Mouse (Mus musculus) kidney, embryonic 16.5 days (tissue): ENCODE data around the gene Impdh1. TPM values are rescaled to one million over a fixed set of nuclear protein-coding genes. Genes with fewer than 3 reads are reported as not detected.
"Not testable (repeated sequence)": the region's sequence is repeated elsewhere in the genome, so short reads cannot be mapped to it uniquely, and the experiment has no call there.

Experiments used
- ATAC-seq: fragments of 200-750 bp; cut with Nextera tagmentation; 2 replicates; pipeline ENCODE4 v1.8.0; 2017; ENCODE audit warnings: moderate TSS enrichment; ENCODE audit not compliant: low FRiP score, low TSS enrichment
- H3K27ac ChIP-seq: fragments of 300-500 bp; sonication (generic); 2 replicates; pipeline ENCODE4 v1.5.1; 2014; ENCODE audit warnings: low read length
- H3K27me3 ChIP-seq: fragments of 300-500 bp; sonication (generic); 2 replicates; pipeline ENCODE4 v1.6.1; 2014; ENCODE audit warnings: low read length, control low read depth, mixed read lengths; ENCODE audit not compliant: insufficient read depth
- H3K36me3 ChIP-seq: fragments of 300-500 bp; sonication (generic); 2 replicates; pipeline ENCODE4 v1.6.1; 2014; ENCODE audit warnings: low read length, control low read depth, mixed read lengths; ENCODE audit not compliant: insufficient read depth
- H3K4me1 ChIP-seq: fragments of 300-500 bp; sonication (generic); 2 replicates; pipeline ENCODE4 v1.6.1; 2014; ENCODE audit warnings: low read length, control low read depth, mixed read lengths; ENCODE audit not compliant: insufficient read depth
- H3K4me2 ChIP-seq: fragments of 300-500 bp; sonication (generic); replicated peaks from 2 replicates; pipeline ENCODE4 v1.6.1; 2014; ENCODE audit warnings: low read depth, low read length
- H3K4me3 ChIP-seq: fragments of 300-500 bp; sonication (generic); 2 replicates; pipeline ENCODE4 v1.5.1; 2014; ENCODE audit warnings: mild to moderate bottlenecking, low read length
- H3K9ac ChIP-seq: fragments of 300-500 bp; sonication (generic); replicated peaks from 2 replicates; pipeline ENCODE4 v1.6.1; 2014; ENCODE audit warnings: low read length
- H3K9me3 ChIP-seq: fragments of 300-500 bp; sonication (generic); 2 replicates; pipeline ENCODE4 v1.6.1; 2016; ENCODE audit warnings: low read length, control low read depth
- WGBS: fragments of 180-500 bp; shearing (Covaris S2); extraction: QIAGEN DNeasy Blood & Tissue Kit; methylation state at CpG from one replicate; pipeline ENCODE4 v1.1.7; 2014; 5-methylcytosine and 5-hydroxymethylcytosine counted together
- polyA plus RNA-seq: library from polyadenylated mRNA; unstranded; fragments of >200 nt; fragmentation: Nextera tagmentation; extraction: Ambion mirVana; gene quantifications from 2 replicates; pipeline ENCODE4 v1.2.1, GENCODE M21; 2015

Impdh1 gene
- polyA plus RNA-seq, 1 experiment from 2014 or later: 49.1 TPM

DNA sequence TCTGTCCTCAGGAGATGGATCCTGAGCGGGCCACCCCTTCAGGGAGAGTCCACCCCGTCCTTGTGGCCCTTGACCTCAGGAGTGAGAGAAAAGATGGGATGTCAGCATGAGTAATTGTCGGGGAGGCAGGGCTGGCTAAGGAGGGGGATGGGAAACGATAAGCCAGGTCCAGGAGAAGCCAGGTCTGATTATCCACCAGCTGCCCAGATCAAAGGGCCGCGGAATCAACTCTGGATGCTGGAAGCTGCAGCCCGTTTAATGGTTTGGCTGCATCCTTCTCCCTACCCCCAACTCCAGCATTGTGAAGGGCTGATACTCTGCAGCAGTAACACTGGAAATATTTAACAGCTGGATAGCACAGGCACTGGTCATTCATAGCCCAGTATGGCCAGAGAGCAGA is 41.8 kb downstream of the Impdh1 start:
- no peak overlapping the region for H3K4me3 ChIP-seq
- no peak overlapping the region for H3K27ac ChIP-seq
- peaks cover 61% of the 10 kb centered on the region for H3K27me3 ChIP-seq
- H3K36me3 ChIP-seq: no peaks in the 10 kb centered on the region
- H3K9me3 ChIP-seq: no peaks in the 10 kb centered on the region
- WGBS: 14% methylated on average over 7 of the region's 7 CpGs
- H3K9ac ChIP-seq: no peak overlapping the region
- no peak for ATAC-seq
- no peak overlapping the region for H3K4me2 ChIP-seq
- peaks cover 25% of the 10 kb centered on the region for H3K4me1 ChIP-seq

DNA sequence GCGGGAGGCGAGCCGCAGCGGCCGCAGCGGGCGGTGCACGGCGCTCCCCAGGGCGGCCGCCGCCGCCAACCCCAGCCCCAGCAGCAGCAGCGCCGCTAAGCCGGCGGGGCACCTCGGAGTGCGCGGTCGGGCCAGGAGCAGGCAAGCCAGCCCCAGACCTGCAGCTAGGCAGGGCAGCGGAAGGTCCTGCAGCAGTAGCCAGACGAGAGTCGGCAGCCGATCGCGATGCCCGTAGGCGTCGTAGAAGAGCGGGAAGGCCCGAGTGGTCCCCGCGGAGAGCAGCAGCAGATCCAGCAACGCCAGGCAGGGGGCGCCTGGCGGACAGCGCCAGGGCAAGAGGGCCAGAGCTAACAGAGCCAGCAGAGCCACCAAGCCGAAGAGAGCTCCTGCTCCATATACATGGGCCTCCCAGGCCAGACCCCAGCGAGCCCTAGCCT is 45.2 kb downstream of the Impdh1 start:
- Histone ChIP-seq H3K4me1 (peaks cover 18% of the 10 kb centered on the region), H3K27ac (no peak overlapping the region), H3K36me3 (no peaks in the 10 kb centered on the region), H3K9ac (peak overlapping the region; percentile 67), H3K9me3 (no peaks in the 10 kb centered on the region), H3K4me2 (peak overlapping the region; percentile 95), H3K27me3 (peaks cover 81% of the 10 kb centered on the region), H3K4me3 (peak overlapping the region; percentile 53)
- peak; percentile 90 for ATAC-seq
- WGBS: under 1% methylated on average over 37 of the region's 40 CpGs

DNA sequence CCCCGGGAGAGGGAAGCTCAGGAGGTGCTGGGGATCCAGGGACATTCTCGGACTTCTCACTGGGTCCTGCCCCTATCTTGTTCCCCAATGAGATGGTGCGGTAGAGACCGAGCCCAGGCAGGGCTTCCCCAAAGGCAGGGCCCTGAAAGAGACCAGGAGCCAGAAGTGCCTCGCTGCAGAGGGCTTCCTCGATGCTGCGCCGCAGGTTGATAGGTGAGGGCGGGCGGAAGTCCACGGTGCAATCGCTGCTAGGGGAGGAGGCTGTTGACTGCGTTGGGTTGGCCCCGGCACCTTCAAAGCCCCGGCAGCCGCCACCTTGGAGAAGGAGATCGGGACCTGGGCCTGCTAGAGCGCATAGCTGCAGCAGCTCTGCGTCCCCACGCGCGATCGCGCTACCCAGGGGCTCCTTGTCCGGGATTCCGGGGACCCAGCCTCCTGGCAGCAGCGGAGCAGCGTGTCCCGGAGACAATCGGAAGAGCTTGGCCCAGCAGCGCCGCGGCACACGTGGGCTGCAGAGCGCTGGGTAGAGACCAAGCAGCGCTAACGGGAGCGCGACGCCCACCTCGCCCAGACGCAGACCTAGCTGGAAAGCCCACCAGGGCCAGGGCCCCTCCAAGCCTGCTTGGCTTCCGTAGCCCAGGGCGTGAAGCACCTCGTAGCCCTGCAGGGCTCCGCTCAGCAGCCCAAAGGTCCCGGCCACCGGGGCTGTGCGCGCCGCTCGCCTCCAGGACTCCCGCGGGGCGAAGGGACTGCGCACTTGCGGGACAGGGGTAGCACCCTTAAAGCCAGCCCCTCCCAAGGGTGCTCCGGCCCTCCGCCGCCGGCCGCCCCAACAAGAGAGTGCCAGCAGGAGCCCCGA is 45.9 kb downstream of the Impdh1 start:
- Histone ChIP-seq H3K4me1 (peaks cover 18% of the 10 kb centered on the region), H3K27ac (no peak overlapping the region), H3K36me3 (no peaks in the 10 kb centered on the region), H3K4me3 (peak overlapping the region; percentile 53), H3K9ac (peak overlapping the region; percentile 67), H3K9me3 (no peaks in the 10 kb centered on the region), H3K4me2 (peak overlapping the region; percentile 95), H3K27me3 (peaks cover 77% of the 10 kb centered on the region)
- peak; percentile 41 for ATAC-seq
- under 1% methylated on average over 63 of the region's 63 CpGs for WGBS

DNA sequence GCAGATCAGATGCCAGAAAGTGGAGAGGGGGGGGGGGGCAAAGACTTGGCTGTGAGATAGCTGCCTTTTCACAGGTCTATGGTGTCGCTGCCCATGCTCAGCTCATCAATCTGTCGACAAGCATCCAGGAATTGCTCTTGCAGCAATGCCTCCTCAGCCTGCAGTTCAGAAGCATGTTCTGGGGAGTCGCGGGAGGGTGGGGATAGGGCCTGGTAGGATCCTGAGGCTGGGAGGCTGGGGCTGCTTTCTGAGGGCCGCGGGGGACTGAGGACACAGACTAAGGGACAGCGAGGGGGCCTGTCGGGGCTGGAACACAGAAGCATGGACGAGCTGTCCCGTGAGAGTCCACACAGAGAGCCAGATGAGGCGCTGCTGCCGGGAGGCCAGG is 46.5 kb downstream of the Impdh1 start:
- no peaks in the 10 kb centered on the region for H3K9me3 ChIP-seq
- H3K4me3 ChIP-seq: peak overlapping the region; percentile 53
- 11% methylated on average over 12 of the region's 12 CpGs for WGBS
- peaks cover 71% of the 10 kb centered on the region for H3K27me3 ChIP-seq
- H3K4me1 ChIP-seq: peaks cover 18% of the 10 kb centered on the region
- peak overlapping the region; percentile 67; the same call in 1 of the 2 replicates for H3K9ac ChIP-seq
- peak overlapping the region; percentile 95 for H3K4me2 ChIP-seq
- H3K27ac ChIP-seq: no peak overlapping the region
- ATAC-seq: 0 out of 2 replicates have a peak, but pooled peaks have one; percentile 7
- H3K36me3 ChIP-seq: no peaks in the 10 kb centered on the region

DNA sequence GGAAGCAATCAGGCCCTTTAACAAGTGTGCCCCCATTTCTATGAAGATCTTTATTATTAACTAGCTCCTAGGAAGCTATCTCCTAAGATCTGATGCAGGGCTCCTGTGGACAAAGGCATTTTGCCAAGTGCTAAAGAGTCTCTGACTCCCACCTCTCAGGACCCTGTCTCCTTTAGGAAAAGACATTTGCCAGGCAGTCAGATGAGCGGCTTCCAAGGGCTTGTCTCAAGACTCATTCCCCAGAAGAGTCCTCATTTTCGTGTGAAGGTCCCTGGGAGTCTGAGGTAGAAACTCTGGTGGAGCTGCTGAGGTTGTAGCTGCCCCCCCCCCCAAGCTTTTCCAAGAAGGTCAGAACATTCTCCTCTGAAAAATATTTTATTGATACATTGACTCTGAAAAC is 47.3 kb downstream of the Impdh1 start:
- Histone ChIP-seq H3K27me3 (peaks cover 63% of the 10 kb centered on the region), H3K36me3 (no peaks in the 10 kb centered on the region), H3K4me1 (peaks cover 20% of the 10 kb centered on the region), H3K4me2 (no peak overlapping the region), H3K9me3 (no peaks in the 10 kb centered on the region), H3K4me3 (no peak overlapping the region), H3K27ac (no peak overlapping the region), H3K9ac (no peak overlapping the region)
- no peak for ATAC-seq
- 44% methylated on average over 2 of the region's 2 CpGs for WGBS

DNA sequence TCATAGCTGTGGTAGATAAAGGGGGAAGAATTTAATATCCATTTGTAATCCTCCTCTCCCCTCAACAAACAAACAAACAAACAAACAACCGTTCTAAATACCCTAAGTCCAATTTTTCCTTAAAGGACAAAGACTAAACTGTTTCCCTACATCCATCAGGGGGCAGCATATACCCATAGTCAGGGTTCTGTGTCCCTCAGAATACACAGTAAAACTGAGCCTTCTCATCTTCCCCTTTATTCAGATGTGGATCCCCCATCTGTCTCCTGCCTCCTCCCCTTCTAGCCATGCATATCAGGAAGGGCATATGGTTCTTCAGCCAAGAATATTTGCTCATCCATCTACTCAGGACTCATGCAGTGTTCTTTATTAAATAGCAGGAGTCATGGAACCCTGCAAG is 50.0 kb downstream of the Impdh1 start:
- Histone ChIP-seq H3K9ac (no peak overlapping the region), H3K36me3 (no peaks in the 10 kb centered on the region), H3K4me2 (no peak overlapping the region), H3K4me3 (no peak overlapping the region), H3K27me3 (peaks cover 39% of the 10 kb centered on the region), H3K4me1 (peaks cover 24% of the 10 kb centered on the region), H3K9me3 (no peaks in the 10 kb centered on the region), H3K27ac (no peak overlapping the region)
- ATAC-seq: no peak
- 6% methylated on average over 1 of the region's 1 CpGs for WGBS

DNA sequence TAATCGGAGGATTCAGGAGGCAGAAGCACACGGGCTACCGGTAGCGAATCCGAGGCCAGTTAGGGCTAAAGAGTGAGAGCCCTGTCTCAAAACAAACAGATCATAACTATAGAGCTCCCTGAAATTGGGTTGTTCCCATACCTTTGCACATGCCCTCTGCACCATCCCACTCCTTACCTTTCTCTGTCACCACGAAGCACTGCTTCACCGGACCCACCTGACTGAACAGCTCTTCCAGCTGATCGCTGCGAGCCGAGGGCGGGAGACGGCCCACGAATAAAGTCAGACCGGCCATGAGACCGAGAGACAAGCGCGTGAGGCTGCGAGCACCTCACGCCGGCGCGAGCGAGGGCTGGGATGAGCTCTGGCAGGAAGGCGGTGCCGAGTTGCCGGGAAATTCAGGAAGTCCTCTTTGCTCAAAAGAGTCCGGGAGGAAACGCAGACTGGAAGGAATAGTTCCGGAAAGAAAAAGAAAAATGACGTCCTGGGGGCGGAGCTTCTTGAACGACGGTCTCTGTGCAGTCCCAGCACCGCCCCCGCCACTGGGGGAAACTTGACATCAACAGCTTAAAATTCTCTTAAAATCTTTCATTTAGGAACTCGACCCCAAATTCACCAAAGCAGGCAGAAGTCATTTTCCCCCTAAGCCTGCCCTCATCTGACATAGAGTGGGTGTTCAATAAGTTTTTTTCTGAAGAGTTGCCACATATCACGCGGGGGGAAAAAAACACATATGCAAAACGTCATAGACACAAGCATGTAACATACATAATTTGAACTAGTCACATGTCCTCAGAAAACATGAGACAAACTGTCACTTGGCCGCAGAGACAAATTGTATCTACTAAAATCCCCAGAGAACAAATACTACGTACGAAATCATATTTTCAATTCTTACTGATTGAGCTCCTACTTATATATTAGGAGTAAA is 51.6 kb downstream of the Impdh1 start, which contains the start of gene Rbm28:
Rbm28 (minus strand) TSS at position 693 of the 931 bp plus-strand sequence.
- Histone ChIP-seq H3K27me3 (peaks cover 27% of the 10 kb centered on the region), H3K9me3 (no peaks in the 10 kb centered on the region), H3K4me1 (peaks cover 11% of the 10 kb centered on the region), H3K9ac (peak within 1 kb of the TSS; percentile 80), H3K27ac (peak within 1 kb of the TSS; percentile 80), H3K4me3 (peak within 1 kb of the TSS; percentile 82), H3K4me2 (peak within 1 kb of the TSS; percentile 91), H3K36me3 (no peaks in the 10 kb centered on the region)
- WGBS: 7% methylated on average over 42 of the region's 42 CpGs
- peak; percentile 82 for ATAC-seq

DNA sequence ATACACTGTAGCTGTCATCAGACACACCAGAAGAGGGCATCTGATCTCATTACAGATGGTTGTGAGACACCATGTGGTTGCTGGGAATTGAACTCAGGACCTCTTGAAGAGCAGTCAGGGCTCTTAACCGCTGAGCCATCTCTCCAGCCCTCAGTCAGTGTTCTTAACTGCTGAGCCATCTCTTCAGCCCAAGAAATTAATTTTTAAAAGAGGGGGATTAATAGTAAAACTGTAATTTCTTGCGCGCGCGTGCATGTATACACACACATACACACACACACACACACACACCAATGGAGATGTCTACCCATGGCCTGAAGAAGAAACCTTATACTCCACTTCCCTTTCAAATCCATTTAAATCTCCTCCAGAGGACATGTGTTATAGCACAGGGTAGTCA is 54.9 kb downstream of the Impdh1 start:
- 100% methylated on average over 5 of the region's 5 CpGs for WGBS
- peaks cover 11% of the 10 kb centered on the region for H3K4me1 ChIP-seq
- ATAC-seq, H3K4me2 ChIP-seq, H3K9ac ChIP-seq, H3K27me3 ChIP-seq, H3K9me3 ChIP-seq, H3K27ac ChIP-seq, H3K4me3 ChIP-seq: not testable (repeated sequence)
- H3K36me3 ChIP-seq: peaks cover 22% of the 10 kb centered on the region

DNA sequence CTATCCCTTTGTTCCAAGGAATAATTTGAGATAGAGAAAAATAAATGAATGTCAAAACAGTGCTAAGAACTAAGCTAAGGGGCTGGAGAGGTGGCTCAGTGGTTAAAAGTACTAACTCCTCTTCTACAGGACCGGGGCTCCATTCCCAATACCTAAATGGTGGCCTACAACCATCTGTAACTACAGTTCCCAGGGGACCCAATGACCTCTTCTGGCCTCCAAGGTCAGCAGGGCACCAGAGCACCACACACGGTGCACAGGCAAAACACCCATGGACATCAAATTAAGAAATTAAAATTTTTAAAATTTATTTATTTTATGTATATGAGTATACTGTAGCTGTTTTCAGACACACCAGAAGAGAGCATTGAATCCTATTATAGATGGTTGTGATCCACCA is 55.4 kb downstream of the Impdh1 start:
- Histone ChIP-seq H3K36me3 (peaks cover 28% of the 10 kb centered on the region), H3K27ac (no peak overlapping the region), H3K4me3 (no peak overlapping the region), H3K27me3 (no peaks in the 10 kb centered on the region), H3K9me3 (no peaks in the 10 kb centered on the region), H3K4me1 (peaks cover 11% of the 10 kb centered on the region), H3K9ac (no peak overlapping the region), H3K4me2 (no peak overlapping the region)
- WGBS: 88% methylated on average over 2 of the region's 2 CpGs
- no peak for ATAC-seq
